Mouse (Mus musculus) spleen, adult 12 weeks (tissue): ENCODE measurements around the gene Nrg3.

Experiments used
- DNase-seq: peaks from one replicate; pipeline ENCODE4 v3.0.0; 2022; ENCODE audit warnings: low spot score

The Nrg3 gene

GRCm38 (mm10) chr14:39472790-39473761 lies at the start of gene Nrg3:
Gene Nrg3, minus strand, starts transcription at chr14:39473088.
- DNase-seq: no peak

- DNase-seq: no peak
Observed at GRCm38 (mm10) chr14:39508956-39509355, 36.1 kb upstream of the Nrg3 start.

- DNase-seq: no peak
Observed at GRCm38 (mm10) chr14:39473771-39474211, 903 bp upstream of the Nrg3 start.

- no peak for DNase-seq
Observed at GRCm38 (mm10) chr14:39472146-39472751, 639 bp downstream of the Nrg3 start.

- DNase-seq: no peak
Observed at GRCm38 (mm10) chr14:39471236-39471981, 1.5 kb downstream of the Nrg3 start.

GRCm38 (mm10) chr14:39445501-39445900 lies 27.4 kb downstream of the Nrg3 start:
- no peak for DNase-seq

GRCm38 (mm10) chr14:39428503-39428902 lies 44.4 kb downstream of the Nrg3 start:
- DNase-seq: no peak

- no peak for DNase-seq
Observed at GRCm38 (mm10) chr14:39421874-39422273, 51.0 kb downstream of the Nrg3 start.

- no peak for DNase-seq
Observed at GRCm38 (mm10) chr14:39413270-39413669, 59.6 kb downstream of the Nrg3 start.

- DNase-seq: no peak
Observed at GRCm38 (mm10) chr14:39386845-39387244, 86.0 kb downstream of the Nrg3 start.

GRCm38 (mm10) chr14:39381321-39381720 lies 91.6 kb downstream of the Nrg3 start:
- DNase-seq: no peak

GRCm38 (mm10) chr14:39373220-39373619 lies 99.7 kb downstream of the Nrg3 start:
- no peak for DNase-seq

GRCm38 (mm10) chr14:39356251-39356650 lies 116.6 kb downstream of the Nrg3 start:
- DNase-seq: no peak

- no peak for DNase-seq
Observed at GRCm38 (mm10) chr14:39351979-39352737, 120.7 kb downstream of the Nrg3 start.

GRCm38 (mm10) chr14:39317424-39318110 lies 155.3 kb downstream of the Nrg3 start:
- DNase-seq: no peak

- no peak for DNase-seq
Observed at GRCm38 (mm10) chr14:39314111-39314510, 158.8 kb downstream of the Nrg3 start.

- DNase-seq: no peak
Observed at GRCm38 (mm10) chr14:39265121-39265520, 207.8 kb downstream of the Nrg3 start.

- no peak for DNase-seq
Observed at GRCm38 (mm10) chr14:39264422-39264821, 208.5 kb downstream of the Nrg3 start.

GRCm38 (mm10) chr14:39261016-39261415 lies 211.9 kb downstream of the Nrg3 start:
- DNase-seq: no peak

GRCm38 (mm10) chr14:39255391-39255790 lies 217.5 kb downstream of the Nrg3 start:
- DNase-seq: no peak

GRCm38 (mm10) chr14:39240267-39240666 lies 232.6 kb downstream of the Nrg3 start:
- no peak for DNase-seq
